Mouse (Mus musculus): ENCODE measurements at regions not wholly inside any gene's neighbourhood (a gene's known extent, or its start where the extent isn't known, plus 50 kb on each side); places are given as distances from the start of the nearest gene placed in this dataset.

DNA sequence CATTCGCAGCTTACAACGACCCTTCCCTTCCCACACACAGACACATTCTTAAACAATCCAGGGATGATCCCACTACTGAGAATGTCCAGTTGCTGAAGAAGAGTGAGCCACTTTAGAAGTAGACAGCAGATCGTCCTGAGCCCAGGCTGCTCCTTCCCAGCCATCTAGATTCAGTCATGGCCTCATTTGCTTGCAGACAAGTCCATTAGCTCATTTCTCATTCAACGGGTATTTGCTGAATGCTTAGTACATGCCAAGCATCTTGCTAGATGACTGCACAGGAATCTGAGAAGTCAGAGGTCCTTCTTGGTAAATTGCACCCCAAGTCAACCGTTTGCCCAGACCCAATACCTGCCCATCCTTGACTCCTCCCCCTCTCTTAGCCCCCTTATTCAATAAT is 57.8 kb downstream of the Ier5 start:
- WGBS: 55% methylated on average over 5 of the region's 5 CpGs
- Histone ChIP-seq H3K4me3 (ENCODE audit: low read depth, low read length) (no peak overlapping the region), H3K9ac (replicated peaks; ENCODE audit: low read depth) (no peak overlapping the region), H3K36me3 (ENCODE audit: insufficient read depth, low read length) (no peaks in the 10 kb centered on the region), H3K27me3 (replicated peaks; ENCODE audit: insufficient read depth, low read length) (no peaks in the 10 kb centered on the region), H3K9me3 (ENCODE audit: low read length) (no peaks in the 10 kb centered on the region), H3K27ac (ENCODE audit: low read length) (no peak overlapping the region), H3K4me1 (ENCODE audit: insufficient read depth, low read depth, low read length) (no peaks in the 10 kb centered on the region), H3K4me2 (replicated peaks; ENCODE audit: low read depth, low read length) (no peak overlapping the region)
- DNase-seq (ENCODE audit: low spot score) (no peak), ATAC-seq (no peak)
- TF ChIP-seq CTCF (IDR thresholded peaks at IDR 0.05): no peak
- TF ChIP-seq EP300 (IDR thresholded peaks at IDR 0.05): no peak

- Histone ChIP-seq H3K9me3 (ENCODE audit: low read length) (no peaks in the 10 kb centered on the region), H3K27me3 (replicated peaks; ENCODE audit: insufficient read depth, low read length) (no peaks in the 10 kb centered on the region), H3K4me3 (ENCODE audit: low read depth, low read length) (no peak overlapping the region), H3K4me2 (replicated peaks; ENCODE audit: low read depth, low read length) (no peak overlapping the region), H3K36me3 (ENCODE audit: insufficient read depth, low read length) (no peaks in the 10 kb centered on the region), H3K9ac (replicated peaks; ENCODE audit: low read depth) (no peak overlapping the region), H3K4me1 (ENCODE audit: insufficient read depth, low read depth, low read length) (no peaks in the 10 kb centered on the region), H3K27ac (ENCODE audit: low read length) (no peak overlapping the region)
- WGBS: 73% methylated on average over 1 of the region's 1 CpGs
- no peak for TF ChIP-seq EP300 (IDR thresholded peaks at IDR 0.05)
- TF ChIP-seq CTCF (IDR thresholded peaks at IDR 0.05): no peak
- no peak for ATAC-seq
- DNase-seq (ENCODE audit: low spot score): no peak
Observed at GRCm38 (mm10) chr1:155040939-155041371, 58.5 kb downstream of the Ier5 start.

- H3K4me1 ChIP-seq (ENCODE audit: insufficient read depth, low read depth, low read length): no peaks in the 10 kb centered on the region
- H3K4me3 ChIP-seq (ENCODE audit: low read depth, low read length): no peak overlapping the region
- H3K36me3 ChIP-seq (ENCODE audit: insufficient read depth, low read length): no peaks in the 10 kb centered on the region
- 22% methylated on average over 8 of the region's 9 CpGs for WGBS
- DNase-seq (ENCODE audit: low spot score) (peak; percentile 90), ATAC-seq (peak; percentile 98)
- no peak overlapping the region for H3K9ac ChIP-seq (replicated peaks; ENCODE audit: low read depth)
- no peak overlapping the region for H3K27ac ChIP-seq (ENCODE audit: low read length)
- H3K4me2 ChIP-seq (replicated peaks; ENCODE audit: low read depth, low read length): no peak overlapping the region
- peak; percentile 67 for TF ChIP-seq EP300 (IDR thresholded peaks at IDR 0.05)
- TF ChIP-seq CTCF (IDR thresholded peaks at IDR 0.05): no peak
- no peaks in the 10 kb centered on the region for H3K9me3 ChIP-seq (ENCODE audit: low read length)
- no peaks in the 10 kb centered on the region for H3K27me3 ChIP-seq (replicated peaks; ENCODE audit: insufficient read depth, low read length)
Observed at GRCm38 (mm10) chr1:155040086-155040726, 59.2 kb downstream of the Ier5 start.

- TF ChIP-seq EP300 (IDR thresholded peaks at IDR 0.05) (no peak), CTCF (IDR thresholded peaks at IDR 0.05) (no peak)
- Histone ChIP-seq H3K27me3 (replicated peaks; ENCODE audit: insufficient read depth, low read length) (no peaks in the 10 kb centered on the region), H3K4me2 (replicated peaks; ENCODE audit: low read depth, low read length) (no peak overlapping the region), H3K9ac (replicated peaks; ENCODE audit: low read depth) (no peak overlapping the region), H3K4me1 (ENCODE audit: insufficient read depth, low read depth, low read length) (no peaks in the 10 kb centered on the region), H3K27ac (ENCODE audit: low read length) (no peak overlapping the region), H3K36me3 (ENCODE audit: insufficient read depth, low read length) (no peaks in the 10 kb centered on the region), H3K4me3 (ENCODE audit: low read depth, low read length) (no peak overlapping the region), H3K9me3 (ENCODE audit: low read length) (no peaks in the 10 kb centered on the region)
- ATAC-seq (no peak), DNase-seq (ENCODE audit: low spot score) (no peak)
- 59% methylated on average over 11 of the region's 11 CpGs for WGBS
Observed at GRCm38 (mm10) chr1:155038631-155039625, 60.5 kb downstream of the Ier5 start.

- no peak overlapping the region for H3K4me2 ChIP-seq (replicated peaks; ENCODE audit: low read depth, low read length)
- no peaks in the 10 kb centered on the region for H3K27me3 ChIP-seq (replicated peaks; ENCODE audit: insufficient read depth, low read length)
- no peaks in the 10 kb centered on the region for H3K9me3 ChIP-seq (ENCODE audit: low read length)
- H3K4me3 ChIP-seq (ENCODE audit: low read depth, low read length): no peak overlapping the region
- no peaks in the 10 kb centered on the region for H3K4me1 ChIP-seq (ENCODE audit: insufficient read depth, low read depth, low read length)
- H3K36me3 ChIP-seq (ENCODE audit: insufficient read depth, low read length): no peaks in the 10 kb centered on the region
- DNase-seq (ENCODE audit: low spot score) (no peak), ATAC-seq (no peak)
- H3K27ac ChIP-seq (ENCODE audit: low read length): no peak overlapping the region
- TF ChIP-seq EP300 (IDR thresholded peaks at IDR 0.05) (no peak), CTCF (IDR thresholded peaks at IDR 0.05) (no peak)
- 59% methylated on average over 3 of the region's 3 CpGs for WGBS
- no peak overlapping the region for H3K9ac ChIP-seq (replicated peaks; ENCODE audit: low read depth)
Observed at GRCm38 (mm10) chr1:155037479-155037878, 62.0 kb downstream of the Ier5 start.

DNA sequence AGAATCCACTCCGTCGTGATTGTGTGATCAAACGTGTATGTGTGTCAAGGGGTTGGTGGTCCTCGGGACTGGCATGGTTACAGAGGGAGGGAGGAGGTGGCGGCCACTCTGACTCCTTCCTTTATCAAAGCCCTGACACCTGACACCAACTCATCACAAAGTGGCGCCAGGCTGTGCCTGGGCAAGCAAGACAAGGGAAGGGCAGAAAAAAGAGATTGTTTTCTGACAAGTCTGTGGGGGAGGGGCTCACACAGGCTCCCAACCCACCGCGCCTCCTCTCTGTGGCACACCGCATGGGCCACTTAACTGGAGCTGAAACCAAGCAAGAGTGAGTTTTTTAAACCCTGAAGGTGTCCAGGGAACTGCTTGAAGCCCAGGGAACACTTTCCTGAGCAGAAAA is 68.5 kb downstream of the Ier5 start:
- H3K27ac ChIP-seq (ENCODE audit: low read length): no peak overlapping the region
- H3K9me3 ChIP-seq (ENCODE audit: low read length): no peaks in the 10 kb centered on the region
- H3K36me3 ChIP-seq (ENCODE audit: insufficient read depth, low read length): no peaks in the 10 kb centered on the region
- ATAC-seq (no peak), DNase-seq (ENCODE audit: low spot score) (no peak)
- no peak for TF ChIP-seq CTCF (IDR thresholded peaks at IDR 0.05)
- TF ChIP-seq EP300 (IDR thresholded peaks at IDR 0.05): no peak
- no peak overlapping the region for H3K9ac ChIP-seq (replicated peaks; ENCODE audit: low read depth)
- no peaks in the 10 kb centered on the region for H3K27me3 ChIP-seq (replicated peaks; ENCODE audit: insufficient read depth, low read length)
- H3K4me2 ChIP-seq (replicated peaks; ENCODE audit: low read depth, low read length): no peak overlapping the region
- no peaks in the 10 kb centered on the region for H3K4me1 ChIP-seq (ENCODE audit: insufficient read depth, low read depth, low read length)
- no peak overlapping the region for H3K4me3 ChIP-seq (ENCODE audit: low read depth, low read length)
- WGBS: 26% methylated on average over 9 of the region's 9 CpGs
